Mouse (Mus musculus) hindbrain, embryonic 14.5 days (tissue): Measurements from ENCODE around the gene Abcg4. TPM values are rescaled to one million over a fixed set of nuclear protein-coding genes. Genes with fewer than 3 reads are reported as not detected.

Experiments used
- ATAC-seq: fragments of 200-750 bp; cut with Nextera tagmentation; 2 replicates; pipeline ENCODE4 v1.8.0; 2017; ENCODE audit warnings: moderate number of reproducible peaks, mild to moderate bottlenecking, moderate TSS enrichment, moderate library complexity; ENCODE audit not compliant: low FRiP score
- DNase-seq: peaks from one replicate; pipeline ENCODE4 v3.0.0-alpha.2; 2015; ENCODE audit warnings: low spot score
- H3K27ac ChIP-seq: fragments of 300-500 bp; sonication (generic); 2 replicates; pipeline ENCODE4 v1.5.1; 2014; ENCODE audit warnings: mild to moderate bottlenecking, moderate library complexity
- H3K27me3 ChIP-seq: fragments of 300-500 bp; sonication (generic); 2 replicates; pipeline ENCODE4 v1.6.1; 2014; ENCODE audit warnings: mild to moderate bottlenecking, low read length, mixed read lengths; ENCODE audit not compliant: control insufficient read depth, insufficient read depth
- H3K36me3 ChIP-seq: fragments of 300-500 bp; sonication (generic); replicated peaks from 2 replicates; pipeline ENCODE4 v1.6.1; 2014; ENCODE audit not compliant: control insufficient read depth, insufficient read depth
- H3K4me1 ChIP-seq: fragments of 300-500 bp; sonication (generic); replicated peaks from 2 replicates; pipeline ENCODE4 v1.6.1; 2014; ENCODE audit warnings: antibody characterized with exemption, low read length, mixed read lengths; ENCODE audit not compliant: control insufficient read depth, insufficient read depth
- H3K4me2 ChIP-seq: fragments of 300-500 bp; sonication (generic); replicated peaks from 2 replicates; pipeline ENCODE4 v1.6.1; 2014; ENCODE audit warnings: mild to moderate bottlenecking, moderate library complexity
- H3K4me3 ChIP-seq: fragments of 300-500 bp; sonication (generic); replicated peaks from 2 replicates; pipeline ENCODE4 v1.5.1; 2014; ENCODE audit warnings: mild to moderate bottlenecking, low read length
- H3K9ac ChIP-seq: fragments of 300-500 bp; sonication (generic); 2 replicates; pipeline ENCODE4 v1.6.1; 2014
- H3K9me3 ChIP-seq: fragments of 300-500 bp; sonication (generic); 2 replicates; pipeline ENCODE4 v1.6.1; 2016; ENCODE audit warnings: low read length; ENCODE audit not compliant: control insufficient read depth
- WGBS: fragments of 180-500 bp; shearing (Covaris S2); extraction: QIAGEN DNeasy Blood & Tissue Kit; methylation state at CpG from one replicate; pipeline ENCODE4 v1.1.7; 2014; 5-methylcytosine and 5-hydroxymethylcytosine counted together
- polyA plus RNA-seq: library from polyadenylated mRNA; unstranded; fragments of >200 nt; fragmentation: Nextera tagmentation; extraction: Ambion mirVana; gene quantifications from 2 replicates; pipeline ENCODE4 v1.2.1, GENCODE M21; 2014

The Abcg4 gene
- polyA plus RNA-seq, 1 experiment from 2014 or later: 21.7 TPM

DNA sequence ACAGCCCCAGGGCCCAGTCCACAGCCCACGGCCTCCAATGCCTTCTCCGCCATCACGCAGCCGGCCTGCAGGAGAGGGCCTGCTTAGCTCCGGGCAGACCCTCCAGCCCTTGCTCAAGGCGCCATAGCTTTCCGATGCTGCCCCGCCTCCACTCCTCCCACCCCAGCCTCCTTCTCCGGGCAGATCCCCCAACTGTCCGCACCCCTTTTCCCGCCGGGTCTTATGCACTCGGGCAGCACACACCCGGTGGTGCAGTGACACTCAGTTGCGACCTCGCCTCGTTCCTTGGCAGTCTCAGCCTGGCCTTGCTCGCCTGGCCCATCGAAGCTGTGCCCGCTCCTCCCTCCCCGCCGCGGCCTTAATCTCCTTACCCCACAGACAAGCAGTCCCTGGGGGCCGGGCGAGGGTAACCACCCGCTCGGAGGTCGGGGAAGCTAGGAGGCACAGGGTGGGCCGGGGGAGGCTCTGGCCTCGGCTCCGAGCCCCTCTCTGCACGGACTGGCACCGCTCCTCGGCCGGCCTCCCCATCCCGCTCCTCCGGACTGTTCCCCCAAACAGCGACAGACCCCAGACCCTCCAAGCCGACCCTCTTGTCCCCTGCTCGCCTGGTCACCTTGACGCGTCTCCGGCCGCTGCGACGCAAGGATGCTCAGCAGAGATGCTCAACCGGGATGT lies 877 bp downstream of the Abcg4 start:
- H3K36me3 ChIP-seq: peaks cover 29% of the 10 kb centered on the region
- peaks cover 24% of the 10 kb centered on the region for H3K4me1 ChIP-seq
- ATAC-seq (peak; percentile 61), DNase-seq (peak; percentile 44)
- peak overlapping the region; percentile 73 for H3K4me2 ChIP-seq
- under 1% methylated on average over 44 of the region's 47 CpGs for WGBS
- H3K27ac ChIP-seq: peak overlapping the region; percentile 78
- no peaks in the 10 kb centered on the region for H3K9me3 ChIP-seq
- H3K27me3 ChIP-seq: no peaks in the 10 kb centered on the region
- H3K4me3 ChIP-seq: peak overlapping the region; percentile 66
- H3K9ac ChIP-seq: peak overlapping the region; percentile 81

DNA sequence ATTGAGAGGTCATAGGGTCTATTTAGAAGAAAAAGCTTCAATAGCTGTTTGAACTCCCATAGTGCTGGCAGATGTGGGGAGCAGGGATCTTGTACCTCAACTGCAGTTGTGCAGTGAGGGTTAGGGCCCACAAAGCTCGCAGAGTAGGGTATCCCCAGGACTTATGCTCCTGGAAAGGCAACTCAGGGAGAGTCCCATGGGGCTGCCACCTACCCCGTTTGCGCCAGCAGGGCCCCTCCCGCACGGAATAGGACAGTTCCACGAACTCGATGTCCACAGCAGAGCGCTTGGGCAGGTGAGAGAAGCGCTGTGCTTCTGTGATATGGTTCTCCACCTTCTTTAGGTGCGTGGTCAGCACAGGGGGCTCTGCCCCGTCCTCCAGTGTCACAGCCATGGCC lies 1.4 kb downstream of the Abcg4 start:
- no peaks in the 10 kb centered on the region for H3K9me3 ChIP-seq
- peak overlapping the region; percentile 78; the same call in 1 of the 2 replicates for H3K27ac ChIP-seq
- peak overlapping the region; percentile 73 for H3K4me2 ChIP-seq
- H3K27me3 ChIP-seq: no peaks in the 10 kb centered on the region
- ATAC-seq: peak; percentile 15; the same call in 1 of the 2 replicates
- DNase-seq: no peak
- 5% methylated on average over 11 of the region's 11 CpGs for WGBS
- peak overlapping the region; percentile 81 for H3K9ac ChIP-seq
- peaks cover 24% of the 10 kb centered on the region for H3K4me1 ChIP-seq
- peak overlapping the region; percentile 66 for H3K4me3 ChIP-seq
- peaks cover 27% of the 10 kb centered on the region for H3K36me3 ChIP-seq

DNA sequence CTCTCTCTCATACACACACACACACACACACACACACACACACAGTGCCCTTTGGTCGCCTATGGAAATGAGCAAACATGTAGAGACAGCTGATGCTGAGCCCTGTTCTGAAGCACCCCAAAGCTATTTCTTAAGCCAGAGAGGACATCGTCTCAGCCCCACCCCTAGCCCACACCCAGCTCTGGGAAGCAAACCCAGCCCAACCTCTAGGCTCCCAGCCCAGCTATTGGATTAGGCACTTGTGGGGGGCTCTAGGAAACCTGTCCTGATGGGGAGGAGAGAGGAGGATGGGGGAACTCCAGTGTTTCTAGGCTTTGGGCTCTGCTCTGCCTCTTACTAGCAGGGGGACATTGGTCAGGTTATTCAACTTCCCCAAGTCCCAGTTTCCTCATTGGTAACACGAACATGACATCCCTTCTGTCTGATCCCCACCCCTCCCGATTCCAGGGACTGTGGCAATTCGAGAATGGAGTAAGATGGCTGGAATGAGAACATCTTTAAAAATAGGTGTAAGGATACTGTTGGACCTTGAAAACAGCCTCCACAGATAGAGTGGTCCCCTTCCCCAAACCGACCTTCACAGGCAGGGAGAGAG lies 2.1 kb downstream of the Abcg4 start:
- Histone ChIP-seq H3K4me3 (peak overlapping the region; percentile 66), H3K4me2 (peak overlapping the region; percentile 73), H3K4me1 (peaks cover 24% of the 10 kb centered on the region), H3K27me3 (no peaks in the 10 kb centered on the region), H3K27ac (no peak overlapping the region), H3K36me3 (peaks cover 29% of the 10 kb centered on the region), H3K9ac (peak overlapping the region; percentile 81), H3K9me3 (no peaks in the 10 kb centered on the region)
- 7% methylated on average over 6 of the region's 6 CpGs for WGBS
- DNase-seq (no peak), ATAC-seq (no peak)

DNA sequence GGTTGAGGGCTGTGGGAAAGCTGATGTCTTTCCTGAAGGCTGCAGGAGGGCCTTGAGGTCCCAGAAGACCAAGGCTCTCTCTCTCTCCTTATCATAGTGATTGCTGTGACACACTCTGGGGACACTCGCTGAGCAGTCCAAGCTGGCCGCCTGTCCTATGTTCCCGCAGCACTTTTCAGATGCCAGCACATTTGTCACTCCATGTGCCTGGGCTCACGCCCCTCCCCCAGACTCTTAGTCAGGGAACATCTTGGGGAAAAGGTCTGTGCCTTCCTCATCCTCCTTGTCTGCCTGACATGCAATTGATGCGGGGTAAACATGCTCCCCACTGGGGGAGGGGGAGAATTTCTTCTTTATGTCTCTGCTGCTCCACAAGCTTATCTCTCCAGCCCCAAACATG lies 5.2 kb downstream of the Abcg4 start:
- Histone ChIP-seq H3K4me1 (peaks cover 11% of the 10 kb centered on the region), H3K4me3 (no peak overlapping the region), H3K36me3 (peaks cover 48% of the 10 kb centered on the region), H3K9ac (no peak overlapping the region), H3K4me2 (no peak overlapping the region), H3K27ac (no peak overlapping the region), H3K27me3 (no peaks in the 10 kb centered on the region), H3K9me3 (no peaks in the 10 kb centered on the region)
- no peak for DNase-seq
- no peak for ATAC-seq
- 59% methylated on average over 5 of the region's 5 CpGs for WGBS

DNA sequence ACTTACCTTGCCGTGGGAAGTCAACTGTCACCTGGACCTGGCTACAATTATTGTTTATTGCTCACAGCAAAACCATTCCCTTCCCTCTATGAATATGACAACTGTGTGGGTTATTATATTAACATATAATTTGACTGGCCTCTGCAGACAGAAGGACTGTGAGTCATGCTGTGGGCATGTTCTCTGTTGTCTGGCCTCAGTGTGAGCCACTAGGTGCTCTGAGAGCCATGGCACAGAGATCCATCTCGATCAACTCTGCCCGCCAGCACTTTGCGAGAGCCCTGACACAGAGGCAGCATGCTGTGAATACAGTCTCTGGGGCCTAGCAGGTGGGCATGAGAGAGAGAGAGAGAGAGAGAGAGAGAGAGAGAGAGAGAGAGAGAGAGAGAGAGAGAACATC lies 18.4 kb downstream of the Abcg4 start:
- H3K4me2 ChIP-seq: no peak overlapping the region
- H3K27ac ChIP-seq: no peak overlapping the region
- H3K27me3 ChIP-seq: no peaks in the 10 kb centered on the region
- H3K9ac ChIP-seq: no peak overlapping the region
- no peak overlapping the region for H3K4me3 ChIP-seq
- DNase-seq: no peak
- 77% methylated on average over 4 of the region's 4 CpGs for WGBS
- peaks cover 5% of the 10 kb centered on the region; the same call in 1 of the 2 replicates for H3K4me1 ChIP-seq
- H3K36me3 ChIP-seq: peaks cover 21% of the 10 kb centered on the region
- H3K9me3 ChIP-seq: no peaks in the 10 kb centered on the region; the same call in 1 of the 2 replicates
- no peak for ATAC-seq

DNA sequence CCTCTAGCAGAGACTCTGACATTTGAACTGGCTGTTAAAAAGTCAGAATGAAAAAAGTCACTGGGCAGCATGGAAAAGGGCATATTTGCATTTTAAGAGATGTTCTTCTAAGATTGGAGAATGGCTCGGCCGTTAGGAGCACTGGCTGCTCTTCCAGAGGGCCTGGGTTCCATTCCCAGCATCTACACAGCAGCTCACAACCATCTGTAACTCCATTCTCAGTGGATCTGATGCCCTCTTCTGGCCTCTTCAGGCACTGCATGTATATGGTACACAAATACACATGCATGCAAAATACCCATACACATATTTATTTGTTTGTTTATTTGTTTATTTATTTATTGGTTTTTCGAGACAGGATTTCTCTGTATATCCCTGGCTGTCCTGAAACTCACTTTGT lies 19.3 kb downstream of the Abcg4 start:
- Histone ChIP-seq H3K27ac (no peak overlapping the region), H3K4me3 (no peak overlapping the region), H3K4me1 (peaks cover 12% of the 10 kb centered on the region; the same call in 1 of the 2 replicates), H3K9ac (no peak overlapping the region), H3K4me2 (no peak overlapping the region), H3K9me3 (no peaks in the 10 kb centered on the region; the same call in 1 of the 2 replicates), H3K36me3 (peaks cover 13% of the 10 kb centered on the region), H3K27me3 (no peaks in the 10 kb centered on the region)
- DNase-seq: no peak
- ATAC-seq: no peak
- WGBS: 89% methylated on average over 3 of the region's 3 CpGs

DNA sequence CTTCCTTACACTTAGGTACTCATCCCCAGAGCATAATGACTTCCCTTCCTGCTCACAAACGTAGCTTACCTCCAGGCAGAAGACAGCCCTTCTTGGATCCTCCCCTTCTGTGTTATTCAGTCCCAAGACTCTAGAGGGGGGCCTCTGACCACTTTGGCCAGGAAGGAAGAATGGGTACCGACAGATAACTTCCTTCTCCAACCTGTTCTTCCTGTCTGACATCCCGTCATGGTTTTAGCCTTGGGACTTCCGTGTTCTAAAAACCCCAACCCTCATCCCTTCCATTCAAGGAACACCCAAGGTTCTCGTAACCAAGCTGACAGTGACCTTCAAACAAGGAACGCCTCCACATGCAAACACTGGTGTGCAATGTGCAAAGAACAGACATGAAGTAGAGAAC lies 20.0 kb downstream of the Abcg4 start, which contains the start of gene Nlrx1:
Gene Nlrx1, minus strand, starts transcription at position 168 of the 400 bp plus-strand sequence.
- no peaks in the 10 kb centered on the region for H3K27me3 ChIP-seq
- peaks cover 7% of the 10 kb centered on the region; the same call in 1 of the 2 replicates for H3K36me3 ChIP-seq

DNA sequence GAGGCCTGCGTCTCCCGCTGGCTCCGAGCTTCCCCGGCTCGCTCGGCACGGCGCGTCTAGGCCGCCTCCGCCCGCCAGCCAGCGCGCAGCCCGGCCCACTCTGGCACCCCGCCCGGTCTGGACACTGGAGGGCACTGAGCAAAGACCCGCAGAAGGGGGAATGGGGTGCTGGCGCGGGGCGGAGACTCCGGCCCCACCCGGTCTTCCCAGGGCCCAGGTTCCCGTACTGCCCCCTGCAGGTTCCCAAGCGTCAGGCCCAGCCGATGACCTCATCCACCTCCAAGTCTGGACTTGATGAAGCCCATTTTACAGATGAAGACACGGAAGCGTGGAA lies 20.4 kb downstream of the Abcg4 start:
- Histone ChIP-seq H3K9me3 (no peaks in the 10 kb centered on the region; the same call in 1 of the 2 replicates), H3K27me3 (no peaks in the 10 kb centered on the region), H3K4me2 (peak overlapping the region; percentile 59), H3K4me3 (peak overlapping the region; percentile 32), H3K4me1 (peaks cover 12% of the 10 kb centered on the region; the same call in 1 of the 2 replicates), H3K27ac (peak overlapping the region; percentile 57), H3K36me3 (0 out of 2 replicates have a peak, but pooled peaks cover 2% of the 10 kb centered on the region), H3K9ac (peak overlapping the region; percentile 65)
- DNase-seq: peak; percentile 63
- peak; percentile 80 for ATAC-seq
- WGBS: 8% methylated on average over 24 of the region's 28 CpGs

More for the DNA sequence above, 20.0 kb downstream of the Abcg4 start, which contains the start of gene Nlrx1:
- 89% methylated on average over 6 of the region's 6 CpGs for WGBS
- H3K4me1 ChIP-seq: peaks cover 12% of the 10 kb centered on the region; the same call in 1 of the 2 replicates
- H3K9ac ChIP-seq: peak within 1 kb of the TSS; percentile 65
- no peak for ATAC-seq
- H3K27ac ChIP-seq: peak within 1 kb of the TSS; percentile 57
- no peak for DNase-seq
- H3K4me2 ChIP-seq: peak within 1 kb of the TSS; percentile 59
- no peaks in the 10 kb centered on the region; the same call in 1 of the 2 replicates for H3K9me3 ChIP-seq
- peak within 1 kb of the TSS; percentile 32 for H3K4me3 ChIP-seq

DNA sequence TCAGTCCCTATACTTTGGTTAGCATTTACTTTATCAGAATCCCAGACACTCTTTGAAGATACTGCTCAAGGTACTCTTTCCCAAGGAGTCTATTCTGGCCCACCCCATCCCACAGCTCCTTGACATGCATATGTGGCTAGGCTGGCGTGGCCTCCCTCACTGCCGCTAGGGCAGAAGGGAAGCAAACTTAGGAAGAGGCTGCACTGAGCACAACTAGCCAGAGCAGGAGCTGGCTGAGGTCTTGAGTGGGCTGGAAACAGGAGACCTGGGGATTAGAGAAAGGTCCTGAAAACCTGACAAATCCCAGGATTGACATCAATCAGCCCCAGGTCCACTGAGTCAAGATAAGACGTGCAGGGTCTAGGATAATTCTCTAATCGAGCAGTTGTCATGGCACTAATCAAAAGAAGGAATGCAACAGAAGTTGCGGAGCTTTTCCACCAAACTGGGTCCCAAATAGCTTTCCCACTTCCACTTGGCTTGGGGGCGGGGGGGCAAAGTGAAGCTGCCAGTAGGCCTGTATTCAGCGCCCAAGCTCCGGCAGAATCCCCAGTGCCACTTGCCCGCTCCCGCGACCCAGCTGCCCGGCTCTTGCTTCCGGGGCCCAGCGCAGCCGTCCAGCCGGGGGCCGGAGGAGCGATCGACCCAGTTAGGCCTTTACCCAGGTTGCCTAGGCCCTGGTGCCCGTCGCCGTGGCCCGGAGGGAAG lies 20.9 kb downstream of the Abcg4 start:
- 7% methylated on average over 23 of the region's 23 CpGs for WGBS
- Histone ChIP-seq H3K27me3 (no peaks in the 10 kb centered on the region), H3K36me3 (no peaks in the 10 kb centered on the region), H3K4me2 (peak overlapping the region; percentile 59), H3K4me1 (peaks cover 12% of the 10 kb centered on the region; the same call in 1 of the 2 replicates), H3K9ac (peak overlapping the region; percentile 65), H3K9me3 (no peaks in the 10 kb centered on the region; the same call in 1 of the 2 replicates), H3K27ac (peak overlapping the region; percentile 57), H3K4me3 (peak overlapping the region; percentile 32)
- DNase-seq (no peak), ATAC-seq (no peak)
